Mouse (Mus musculus) C2C12 (cell line): ENCODE results near the gene Cpt1a.

Experiments used
- CTCF ChIP-seq: IDR thresholded peaks from one replicate; pipeline ENCODE4 v1.5.1; 2011; ENCODE audit not compliant: control insufficient read depth, insufficient read depth, insufficient read length
- MAX ChIP-seq: IDR thresholded peaks from one replicate; pipeline ENCODE4 v1.6.1; 2011; ENCODE audit warnings: mild to moderate bottlenecking, control low read depth
- USF1 ChIP-seq: IDR thresholded peaks from one replicate; pipeline ENCODE4 v1.6.1; 2011; ENCODE audit warnings: low read depth, mild to moderate bottlenecking, control low read depth, moderate library complexity

- no peak for TF ChIP-seq CTCF
- TF ChIP-seq MAX = no peak
- TF ChIP-seq USF1 = no peak
Observed at GRCm38 (mm10) chr19:3414268-3414733, 92.2 kb downstream of the Cpt1a start, which contains the start of gene Gal.
